Mouse (Mus musculus) limb, embryonic 11.5 days (tissue): ENCODE results near the gene Mertk. TPM values are rescaled to one million over a fixed set of nuclear protein-coding genes. Genes with fewer than 3 reads are reported as not detected.
A peak's percentile ranks its signal among the peaks of the same experiment; 100 is the strongest.
"Not testable (repeated sequence)": the region's sequence is repeated elsewhere in the genome, so short reads cannot be mapped to it uniquely, and the experiment has no call there.

Source experiments
- ATAC-seq: fragments of 200-750 bp; cut with Nextera tagmentation; 2 replicates; pipeline ENCODE4 v1.8.0; 2017; ENCODE audit warnings: low read depth; ENCODE audit not compliant: insufficient number of reproducible peaks, low FRiP score, low TSS enrichment
- DNase-seq: peaks from one replicate; pipeline ENCODE4 v3.0.0-alpha.2; 2015; ENCODE audit warnings: low spot score
- H3K27ac ChIP-seq: fragments of 300-500 bp; sonication (generic); replicated peaks from 2 replicates; pipeline ENCODE4 v1.5.1; 2014; ENCODE audit warnings: low read depth, mild to moderate bottlenecking, low read length
- H3K27me3 ChIP-seq: fragments of 300-500 bp; sonication (generic); 2 replicates; pipeline ENCODE4 v1.6.1; 2014; ENCODE audit warnings: mild to moderate bottlenecking, low read length, mixed read lengths; ENCODE audit not compliant: control insufficient read depth, insufficient read depth
- H3K36me3 ChIP-seq: fragments of 300-500 bp; sonication (generic); 2 replicates; pipeline ENCODE4 v1.6.1; 2014; ENCODE audit warnings: mild to moderate bottlenecking, low read length, moderate library complexity, mixed read lengths; ENCODE audit not compliant: control insufficient read depth, insufficient read depth
- H3K4me1 ChIP-seq: fragments of 300-500 bp; sonication (generic); 2 replicates; pipeline ENCODE4 v1.6.1; 2014; ENCODE audit warnings: low read length, mixed read lengths; ENCODE audit not compliant: control insufficient read depth, insufficient read depth
- H3K4me2 ChIP-seq: fragments of 300-500 bp; sonication (generic); 2 replicates; pipeline ENCODE4 v1.6.1; 2014; ENCODE audit warnings: low read depth, mild to moderate bottlenecking, moderate library complexity; ENCODE audit not compliant: severe bottlenecking
- H3K4me3 ChIP-seq: fragments of 300-500 bp; sonication (generic); 2 replicates; pipeline ENCODE4 v1.5.1; 2014; ENCODE audit warnings: low read depth, low read length
- H3K9ac ChIP-seq: fragments of 300-500 bp; sonication (generic); 2 replicates; pipeline ENCODE4 v1.6.1; 2014; ENCODE audit warnings: mild to moderate bottlenecking, low read length
- H3K9me3 ChIP-seq: fragments of 300-500 bp; sonication (generic); 2 replicates; pipeline ENCODE4 v1.6.1; 2016; ENCODE audit warnings: low read length; ENCODE audit not compliant: control insufficient read depth
- WGBS: fragments of 180-500 bp; shearing (Covaris S2); extraction: QIAGEN DNeasy Blood & Tissue Kit; methylation state at CpG from one replicate; pipeline ENCODE4 v1.1.7; 2014; 5-methylcytosine and 5-hydroxymethylcytosine counted together
- polyA plus RNA-seq: library from polyadenylated mRNA; unstranded; fragments of >200 nt; fragmentation: Nextera tagmentation; extraction: Ambion mirVana; gene quantifications from 2 replicates; pipeline ENCODE4 v1.2.1, GENCODE M21; 2014

Mertk gene
- polyA plus RNA-seq = 22.5 and 23.8 TPM in 2 replicates

GRCm38 (mm10) chr2:128698693-128699181, at the start of gene Mertk:
Mertk (plus strand) TSS chr2:128698956.
- peak within 1 kb of the TSS; percentile 86 for H3K27ac ChIP-seq
- H3K4me2 ChIP-seq = peak within 1 kb of the TSS; percentile 66
- DNase-seq (peak; percentile 93), ATAC-seq (peak; percentile 93; the same call in 1 of the 2 replicates)
- 1% methylated on average over 30 of the region's 30 CpGs for WGBS
- H3K9me3 ChIP-seq = no peaks in the 10 kb centered on the region
- no peaks in the 10 kb centered on the region for H3K36me3 ChIP-seq
- no peaks in the 10 kb centered on the region for H3K4me1 ChIP-seq
- no peaks in the 10 kb centered on the region for H3K27me3 ChIP-seq
- peak within 1 kb of the TSS; percentile 85 for H3K9ac ChIP-seq
- peak within 1 kb of the TSS; percentile 76 for H3K4me3 ChIP-seq

- H3K4me2 ChIP-seq = no peak overlapping the region
- peaks cover 12% of the 10 kb centered on the region; the same call in 1 of the 2 replicates for H3K36me3 ChIP-seq
- no peak overlapping the region for H3K9ac ChIP-seq
- H3K4me3 ChIP-seq = no peak overlapping the region
- H3K27me3 ChIP-seq = no peaks in the 10 kb centered on the region
- H3K9me3 ChIP-seq = no peaks in the 10 kb centered on the region
- no peak overlapping the region for H3K27ac ChIP-seq
- DNase-seq (no peak), ATAC-seq (no peak)
- peaks cover 1% of the 10 kb centered on the region for H3K4me1 ChIP-seq
- 76% methylated on average over 4 of the region's 4 CpGs for WGBS
These were observed 18.1 kb upstream of the Mertk start for GRCm38 (mm10) chr2:128680661-128681060.

- peaks cover 6% of the 10 kb centered on the region; the same call in 1 of the 2 replicates for H3K36me3 ChIP-seq
- no peaks in the 10 kb centered on the region for H3K27me3 ChIP-seq
- ATAC-seq = peak; percentile 96
- H3K9me3 ChIP-seq = no peaks in the 10 kb centered on the region
- H3K4me1 ChIP-seq = peaks cover 6% of the 10 kb centered on the region
- peak within 1 kb of the TSS; percentile 99 for H3K9ac ChIP-seq
- under 1% methylated on average over 58 of the region's 58 CpGs for WGBS
- H3K4me2 ChIP-seq = peak within 1 kb of the TSS; percentile 49
- peak within 1 kb of the TSS; percentile 90 for H3K4me3 ChIP-seq
- DNase-seq = peak; percentile 91
- peak within 1 kb of the TSS; percentile 84 for H3K27ac ChIP-seq
These were observed 11.7 kb upstream of the Mertk start, which contains the start of gene Anapc1 for GRCm38 (mm10) chr2:128686921-128687557. Anapc1 (minus strand) TSS chr2:128687391.

GRCm38 (mm10) chr2:128687558-128688120, 11.1 kb upstream of the Mertk start:
- Histone ChIP-seq H3K4me3 (peak overlapping the region; percentile 90), H3K27me3 (no peaks in the 10 kb centered on the region), H3K4me2 (peak overlapping the region; percentile 49), H3K9me3 (no peaks in the 10 kb centered on the region), H3K36me3 (0 out of 2 replicates have a peak, but pooled peaks cover 4% of the 10 kb centered on the region), H3K4me1 (peaks cover 6% of the 10 kb centered on the region), H3K27ac (peak overlapping the region; percentile 84; the same call in 1 of the 2 replicates), H3K9ac (peak overlapping the region; percentile 99)
- 42% methylated on average over 10 of the region's 10 CpGs for WGBS
- ATAC-seq (peak; percentile 80; the same call in 1 of the 2 replicates), DNase-seq (no peak)

GRCm38 (mm10) chr2:128692336-128692735, 6.4 kb upstream of the Mertk start:
- ATAC-seq (no peak), DNase-seq (peak; percentile 40)
- H3K4me1 ChIP-seq = no peaks in the 10 kb centered on the region
- no peak overlapping the region for H3K4me3 ChIP-seq
- no peak overlapping the region for H3K4me2 ChIP-seq
- H3K9me3 ChIP-seq = no peaks in the 10 kb centered on the region
- no peak overlapping the region for H3K27ac ChIP-seq
- 55% methylated on average over 14 of the region's 14 CpGs for WGBS
- no peaks in the 10 kb centered on the region for H3K27me3 ChIP-seq
- no peak overlapping the region for H3K9ac ChIP-seq
- H3K36me3 ChIP-seq = no peaks in the 10 kb centered on the region

GRCm38 (mm10) chr2:128692771-128693170, 6.0 kb upstream of the Mertk start:
- DNase-seq = no peak
- Histone ChIP-seq H3K9me3 (no peaks in the 10 kb centered on the region), H3K4me3 (no peak overlapping the region), H3K9ac (no peak overlapping the region), H3K36me3 (no peaks in the 10 kb centered on the region), H3K27me3 (no peaks in the 10 kb centered on the region), H3K4me1 (no peaks in the 10 kb centered on the region), H3K4me2 (no peak overlapping the region), H3K27ac (no peak overlapping the region)
- whole genome bisulfite sequencing = 84% methylated on average over 10 of the region's 10 CpGs
- no peak for ATAC-seq

GRCm38 (mm10) chr2:128693236-128693635, 5.5 kb upstream of the Mertk start:
- no peak overlapping the region for H3K27ac ChIP-seq

GRCm38 (mm10) chr2:128693828-128694227, 4.9 kb upstream of the Mertk start:
- 91% methylated on average over 3 of the region's 3 CpGs for WGBS
- H3K4me2 ChIP-seq, DNase-seq: not testable (repeated sequence)

More at GRCm38 (mm10) chr2:128693236-128693635, 5.5 kb upstream of the Mertk start:
- no peaks in the 10 kb centered on the region for H3K4me1 ChIP-seq
- DNase-seq (no peak), ATAC-seq (no peak)
- H3K36me3 ChIP-seq = no peaks in the 10 kb centered on the region
- H3K9me3 ChIP-seq = no peaks in the 10 kb centered on the region
- no peak overlapping the region for H3K9ac ChIP-seq
- H3K4me3 ChIP-seq = no peak overlapping the region
- no peaks in the 10 kb centered on the region for H3K27me3 ChIP-seq
- no peak overlapping the region for H3K4me2 ChIP-seq
- 79% methylated on average over 4 of the region's 4 CpGs for whole genome bisulfite sequencing

More at GRCm38 (mm10) chr2:128693828-128694227, 4.9 kb upstream of the Mertk start:
- not testable (repeated sequence) for ATAC-seq, H3K4me1 ChIP-seq, H3K4me3 ChIP-seq, H3K27ac ChIP-seq, H3K9me3 ChIP-seq, H3K36me3 ChIP-seq, H3K9ac ChIP-seq, H3K27me3 ChIP-seq
